ENCODE assay signal across 8 mouse cellular contexts in genomic region chr16:4880136-4880825, GRCm38 (mm10). TPM values are rescaled to one million over a fixed set of nuclear protein-coding genes. Genes with fewer than 3 reads are reported as not detected.
DNase-seq lines count a peak whose midpoint lies in the region; ATAC-seq lines count a peak whose summit lies in the region.

Gene Ubald1, minus strand, starts transcription at chr16:4880315.

- H3K36me3 ChIP-seq in heart, embryonic 13.5 days = peaks cover 15% of the 10 kb centered on the region
- peaks cover 16% of the 10 kb centered on the region for H3K36me3 ChIP-seq in liver, embryonic 12.5 days
- H3K36me3 ChIP-seq in stomach, embryonic 15.5 days = 0 out of 2 replicates have a peak, but pooled peaks cover 7% of the 10 kb centered on the region

- H3K4me3 ChIP-seq in brown adipose tissue, adult 24 weeks (ENCODE audit: insufficient read depth, low read depth, low read length) = peak within 1 kb of the TSS; percentile 88
- H3K4me3 ChIP-seq in heart, embryonic 13.5 days = peak within 1 kb of the TSS; percentile 93
- H3K4me3 ChIP-seq in liver, embryonic 12.5 days = peak within 1 kb of the TSS; percentile 87
- H3K4me3 ChIP-seq in stomach, embryonic 15.5 days (replicated peaks) = peak within 1 kb of the TSS; percentile 92

- peak within 1 kb of the TSS; percentile 98 for H3K9ac ChIP-seq in heart, embryonic 13.5 days
- peak within 1 kb of the TSS; percentile 93 for H3K9ac ChIP-seq in liver, embryonic 12.5 days
- H3K9ac ChIP-seq in stomach, embryonic 15.5 days = peak within 1 kb of the TSS; percentile 92

- peaks cover 18% of the 10 kb centered on the region for H3K4me1 ChIP-seq in brown adipose tissue, adult 24 weeks (ENCODE audit: control insufficient read depth, insufficient read depth, insufficient read length, low read length)
- H3K4me1 ChIP-seq in heart, embryonic 13.5 days = peaks cover 54% of the 10 kb centered on the region
- H3K4me1 ChIP-seq in liver, embryonic 12.5 days = peaks cover 65% of the 10 kb centered on the region
- H3K4me1 ChIP-seq in stomach, embryonic 15.5 days = peaks cover 45% of the 10 kb centered on the region

- ATAC-seq in heart, embryonic 13.5 days (ENCODE audit: extremely low read depth, insufficient number of reproducible peaks, low FRiP score, low TSS enrichment) = peak; percentile 85
- ATAC-seq in liver, embryonic 12.5 days = peak; percentile 84
- peak; percentile 84 for ATAC-seq in stomach, embryonic 15.5 days (ENCODE audit: insufficient read depth, low FRiP score, low read depth)

- H3K27me3 ChIP-seq in heart, embryonic 13.5 days (replicated peaks) = no peaks in the 10 kb centered on the region
- H3K27me3 ChIP-seq in liver, embryonic 12.5 days (replicated peaks) = no peaks in the 10 kb centered on the region
- H3K27me3 ChIP-seq in stomach, embryonic 15.5 days (replicated peaks) = no peaks in the 10 kb centered on the region

- under 1% methylated on average over 48 of the region's 48 CpGs for WGBS in heart, embryonic 13.5 days
- WGBS in liver, embryonic 12.5 days (ENCODE audit: insufficient replicate concordance) = under 1% methylated on average over 48 of the region's 48 CpGs
- under 1% methylated on average over 48 of the region's 48 CpGs for WGBS in stomach, embryonic 15.5 days

- DNase-seq in CD4-positive, CD25-positive, alpha-beta regulatory T cell, adult 2 months (ENCODE audit: low read depth, low spot score) = peak; percentile 98
- DNase-seq in fat pad, adult 2 months (ENCODE audit: extremely low read depth, low read depth, low spot score) = peak; percentile 93
- peak; percentile 100 for DNase-seq in kidney, postnatal 10 days
- peak; percentile 96 for DNase-seq in natural killer cell, adult 2 months (ENCODE audit: low spot score in 2 of 2)

- H3K9me3 ChIP-seq in heart, embryonic 13.5 days = no peaks in the 10 kb centered on the region
- H3K9me3 ChIP-seq in liver, embryonic 12.5 days (replicated peaks) = no peaks in the 10 kb centered on the region
- H3K9me3 ChIP-seq in stomach, embryonic 15.5 days = no peaks in the 10 kb centered on the region

- H3K27ac ChIP-seq in brown adipose tissue, adult 24 weeks (replicated peaks; ENCODE audit: low read depth, low read length) = peak within 1 kb of the TSS; percentile 99
- peak within 1 kb of the TSS; percentile 100 for H3K27ac ChIP-seq in heart, embryonic 13.5 days (replicated peaks)
- H3K27ac ChIP-seq in liver, embryonic 12.5 days = peak within 1 kb of the TSS; percentile 99
- peak within 1 kb of the TSS; percentile 100 for H3K27ac ChIP-seq in stomach, embryonic 15.5 days

- H3K4me2 ChIP-seq in heart, embryonic 13.5 days = peak within 1 kb of the TSS; percentile 90
- peak within 1 kb of the TSS; percentile 96 for H3K4me2 ChIP-seq in liver, embryonic 12.5 days
- peak within 1 kb of the TSS; percentile 81 for H3K4me2 ChIP-seq in stomach, embryonic 15.5 days

RNA-seq across cellular contexts. Expression of gene Ubald1, which starts in this region (rescaled TPM):
- polyA plus RNA-seq in brown adipose tissue, adult 24 weeks (2012; ENCODE audit: insufficient read depth, insufficient read length, missing spikeins) = 14.2 and 16.7 TPM in 2 replicates
- 24.4 and 26.6 TPM in 2 replicates for polyA plus RNA-seq in heart, embryonic 13.5 days (2015; fragmentation: Nextera tagmentation; extraction: Ambion mirVana)
- 14.7 and 16.8 TPM in 2 replicates for polyA plus RNA-seq in liver, embryonic 12.5 days (2016; fragmentation: Nextera tagmentation; extraction: Ambion mirVana)
- polyA plus RNA-seq in stomach, embryonic 15.5 days (2015; fragmentation: Nextera tagmentation; extraction: Ambion mirVana) = 34.9 and 37.7 TPM in 2 replicates

Comparison
In these comparisons a context has a peak if more than half of its experiments do, and no peak if none do; other contexts are left out.
1. Peak in every context shown above with its lines: DNase-seq, ATAC-seq, H3K4me3 ChIP-seq and H3K27ac ChIP-seq.